Mouse (Mus musculus): ENCODE data around the gene Uqcr11.

The Uqcr11 gene

DNA sequence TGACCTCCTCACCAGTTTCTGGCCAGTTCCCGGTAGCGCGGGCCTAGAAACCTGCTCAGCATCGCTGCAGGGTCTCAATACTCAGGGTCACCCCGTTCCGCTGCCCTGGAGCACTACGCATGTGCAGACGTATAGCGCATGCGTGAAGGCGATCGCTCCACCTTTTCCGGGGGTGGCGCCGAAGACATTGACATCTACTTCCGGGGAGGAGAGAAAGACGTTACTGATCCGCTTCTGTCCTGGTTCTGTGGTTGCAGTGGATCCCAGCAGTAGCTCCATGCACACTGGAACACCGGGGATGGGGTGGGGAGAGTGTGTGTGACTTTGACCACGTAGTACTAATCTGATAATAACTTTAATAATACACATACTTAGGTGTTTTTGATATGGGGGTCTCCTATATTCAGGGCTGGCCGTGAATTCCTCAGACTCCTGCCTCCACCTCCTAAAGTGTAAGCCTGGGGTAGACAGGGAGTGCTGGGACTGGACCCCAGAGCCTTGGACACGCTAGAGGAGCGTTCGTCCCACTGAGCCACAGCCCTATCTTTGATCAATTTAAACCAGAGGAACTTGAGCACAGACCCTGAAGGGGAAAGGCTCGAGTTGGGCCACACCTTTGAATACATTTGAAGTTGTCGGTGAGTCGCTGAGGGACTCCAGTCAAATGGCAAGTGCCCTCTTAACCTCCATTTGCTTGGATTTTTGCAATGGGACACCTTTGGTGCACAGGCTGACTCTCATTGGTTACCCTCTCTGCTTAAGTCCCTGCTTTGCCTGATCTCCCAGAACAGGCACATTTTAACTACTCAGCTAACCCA, at the start of gene Uqcr11:
Gene Uqcr11, minus strand, starts transcription at position 147 of the 818 bp plus-strand sequence.
- peak; percentile 78 to 87 for DNase-seq (ENCODE audit: low spot score in 2 of 2)

DNA sequence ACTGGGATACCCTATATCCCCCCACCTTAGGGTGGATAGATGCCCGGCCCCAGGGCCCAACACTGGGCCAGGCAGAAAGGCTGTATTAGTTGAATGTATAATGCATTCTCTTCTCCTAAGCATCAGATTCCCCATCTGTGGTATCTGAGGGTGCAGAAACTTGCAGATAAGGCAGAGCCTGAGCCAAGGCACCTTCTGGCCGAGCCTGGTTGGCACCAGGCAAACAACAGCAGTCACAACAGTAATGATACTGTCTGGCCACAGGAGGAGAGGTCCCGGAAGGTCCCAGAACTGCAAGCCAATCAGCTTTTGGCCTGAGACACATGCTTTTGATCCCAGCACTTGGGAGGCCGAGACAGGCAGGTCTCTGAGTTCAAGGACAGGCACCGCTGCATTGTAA, 49.1 kb upstream of the Uqcr11 start:
- no peak for DNase-seq (ENCODE audit: low spot score in 2 of 2)

DNA sequence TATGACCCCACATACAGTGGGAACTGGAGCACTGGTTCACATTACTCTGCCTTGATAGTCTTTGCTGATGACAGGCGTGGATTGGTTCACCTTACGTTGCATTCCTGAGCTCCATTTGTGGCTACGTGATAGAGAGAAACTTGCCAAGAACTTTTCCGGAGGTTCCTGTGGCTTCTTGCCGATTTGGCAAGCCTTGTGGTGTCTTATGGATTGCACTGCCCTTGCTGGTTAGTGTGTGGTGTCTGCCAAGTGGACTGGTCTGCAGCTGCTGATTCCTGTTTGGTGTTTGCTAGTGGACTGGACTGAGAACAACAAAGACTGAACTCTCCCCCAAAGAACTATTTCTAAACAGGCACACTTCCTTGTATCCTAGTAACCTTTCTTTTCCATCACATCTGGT, 48.2 kb upstream of the Uqcr11 start:
- DNase-seq (ENCODE audit: low spot score in 2 of 2): no peak

DNA sequence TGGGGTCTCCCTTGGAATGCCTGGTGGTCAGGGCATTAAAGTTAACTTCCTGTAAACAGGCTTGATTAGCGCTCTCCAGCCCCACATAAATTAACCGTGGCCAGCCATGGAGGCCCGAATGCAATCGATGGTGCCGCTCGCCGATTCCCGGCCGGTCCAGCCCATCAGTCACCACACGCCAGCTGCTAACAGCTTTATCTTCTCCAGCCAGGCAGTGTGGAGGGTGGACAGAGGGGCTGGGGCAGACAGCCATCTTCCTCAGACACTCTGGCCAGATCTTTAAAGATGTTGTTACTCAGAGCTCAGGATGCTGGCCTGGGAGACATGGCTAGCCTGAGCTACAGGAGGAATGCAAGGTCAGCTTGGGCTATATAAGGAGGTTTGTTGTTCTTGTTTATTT, 47.0 kb upstream of the Uqcr11 start:
- DNase-seq (ENCODE audit: low spot score in 2 of 2): no peak

DNA sequence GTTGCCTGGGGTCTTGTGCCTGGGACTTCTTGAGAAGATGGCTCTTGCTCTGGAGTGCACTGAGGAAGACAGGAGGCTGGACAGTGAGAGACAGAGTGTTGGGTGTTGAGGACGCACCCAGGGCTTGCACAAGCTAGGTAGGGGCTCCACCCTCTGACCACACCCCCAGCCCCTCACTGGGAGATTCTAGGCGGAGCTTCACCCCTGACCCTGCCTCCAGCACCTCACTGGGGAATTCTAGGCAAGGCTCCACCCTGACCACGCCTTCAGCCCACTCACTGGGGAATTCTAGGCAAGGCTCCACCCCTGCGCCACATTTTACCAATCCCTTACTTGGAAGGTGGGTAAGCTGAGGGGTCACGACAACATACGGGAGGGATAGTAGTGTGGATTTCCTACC, 44.0 kb upstream of the Uqcr11 start:
- DNase-seq (ENCODE audit: low spot score in 2 of 2): no peak

DNA sequence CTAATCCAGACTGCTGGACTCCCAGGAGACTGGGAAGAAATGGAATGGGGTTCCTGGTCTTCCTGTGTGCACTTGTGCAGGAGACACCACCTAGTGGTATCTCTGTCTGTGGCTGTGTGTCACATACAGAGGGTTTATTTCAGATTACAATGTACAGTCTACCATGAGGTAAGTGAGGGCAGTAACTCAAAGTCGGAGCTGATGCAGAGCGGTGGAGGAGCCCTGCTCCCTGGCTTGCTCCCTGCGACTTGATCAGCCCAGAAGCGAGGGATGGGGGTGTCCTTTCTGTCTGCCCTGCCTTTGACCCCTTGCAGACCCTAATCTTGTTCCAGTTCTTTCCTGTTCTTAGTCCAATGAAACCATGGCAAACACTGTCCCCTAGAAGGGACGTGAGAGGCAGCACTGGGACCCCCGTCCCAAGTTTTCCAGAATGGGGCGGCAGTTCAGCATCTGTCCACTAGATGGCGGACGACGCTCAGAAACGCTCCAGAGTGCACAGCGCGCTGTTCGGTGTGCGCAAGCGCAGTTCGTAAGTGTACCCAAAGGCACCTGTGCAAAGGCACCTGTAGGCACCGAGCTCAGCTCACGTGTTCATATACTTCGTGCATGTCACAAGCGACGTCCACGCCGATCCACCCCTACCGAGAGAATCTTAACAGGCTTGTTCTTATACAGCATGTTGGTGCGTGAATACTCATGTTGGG, 39.4 kb upstream of the Uqcr11 start:
- peak; percentile 67 to 70 for DNase-seq (ENCODE audit: low spot score in 2 of 2)

DNA sequence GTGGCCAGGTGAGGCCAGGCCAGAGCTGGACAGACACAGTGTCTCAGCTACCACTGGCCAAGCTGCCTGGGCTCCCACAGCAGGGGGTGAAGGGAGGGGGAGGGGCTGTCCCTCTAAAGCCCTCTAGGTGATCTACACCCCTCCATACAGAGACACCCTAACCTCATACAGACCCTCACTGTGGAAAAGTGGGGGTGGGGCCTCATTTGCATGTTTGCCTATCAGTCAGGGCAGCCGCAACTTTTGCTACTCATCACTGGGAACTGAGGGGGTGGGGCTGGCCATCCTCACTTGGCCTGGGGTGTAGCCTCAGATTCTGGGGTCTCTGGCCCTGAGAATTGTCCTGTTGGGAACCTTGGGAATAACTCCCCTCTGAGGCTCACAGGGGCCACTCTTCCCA, 38.4 kb upstream of the Uqcr11 start:
- DNase-seq (ENCODE audit: low spot score in 2 of 2): no peak

DNA sequence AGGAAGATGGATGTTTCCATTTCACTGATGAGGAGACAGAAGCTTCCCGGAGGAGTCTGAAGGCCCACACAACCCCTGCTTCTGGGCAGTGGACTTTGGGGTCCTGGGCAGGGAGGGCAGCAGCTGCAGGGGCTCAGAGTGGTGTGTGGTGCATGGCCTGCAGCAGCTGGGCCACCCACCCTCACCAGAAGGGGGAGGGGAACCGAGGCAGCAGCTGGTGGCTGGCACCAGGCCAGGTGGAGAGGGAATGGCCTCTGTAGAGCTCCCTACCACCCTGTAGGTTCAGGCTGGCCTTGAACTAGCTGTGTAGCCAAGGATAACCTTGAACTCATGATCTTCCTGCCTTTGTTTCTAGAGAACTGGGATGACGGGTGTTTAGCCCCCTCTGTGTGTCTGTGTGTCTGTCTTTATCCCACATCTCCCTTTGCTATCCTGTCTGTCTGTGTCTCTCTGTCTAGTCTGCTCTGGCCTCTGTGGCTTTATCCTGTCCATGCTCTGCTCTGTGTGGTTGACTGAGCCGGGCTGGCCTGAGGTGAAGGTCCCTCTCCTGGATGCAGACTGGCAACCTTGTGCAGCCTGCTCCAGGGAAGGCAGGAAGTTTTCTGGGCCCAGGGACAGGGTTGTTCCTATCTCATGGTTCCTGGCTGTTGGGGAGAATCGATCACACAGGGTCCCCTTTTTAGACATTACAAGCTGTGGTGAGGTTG, 37.9 kb upstream of the Uqcr11 start:
- no peak for DNase-seq (ENCODE audit: low spot score in 2 of 2)

DNA sequence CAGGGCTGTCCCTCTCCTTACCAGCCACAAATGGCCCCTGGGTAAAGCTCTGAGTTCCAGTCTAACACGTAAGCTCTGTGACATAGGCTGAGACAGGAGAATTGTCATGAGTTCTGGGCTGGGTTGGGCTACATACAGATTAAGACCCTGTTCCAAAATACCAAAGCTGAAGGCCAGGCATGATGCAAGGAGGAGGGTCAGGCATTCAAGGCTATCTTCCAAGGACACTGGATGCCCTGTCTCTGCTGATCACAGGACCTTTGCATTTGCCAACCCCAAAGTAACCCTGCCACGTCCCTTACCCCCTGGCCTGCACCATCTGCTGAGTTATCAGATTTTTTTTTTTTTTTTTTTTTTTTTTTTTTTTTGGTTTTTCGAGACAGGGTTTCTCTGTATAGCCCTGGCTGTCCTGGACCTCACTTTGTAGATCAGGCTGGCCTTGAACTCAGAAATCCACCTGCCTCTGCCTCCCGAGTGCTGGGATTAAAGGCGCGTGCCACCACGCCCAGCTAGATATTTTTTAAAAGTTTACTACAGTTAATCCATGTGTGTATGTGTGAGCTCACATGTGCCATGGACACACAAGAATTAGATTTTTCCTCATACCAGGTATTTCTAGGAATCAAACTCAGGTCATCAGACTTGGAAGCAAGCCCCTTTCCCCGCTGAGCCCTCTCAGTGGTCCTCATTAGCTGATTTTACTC, 37.1 kb upstream of the Uqcr11 start:
- no peak for DNase-seq (ENCODE audit: low spot score in 2 of 2)

DNA sequence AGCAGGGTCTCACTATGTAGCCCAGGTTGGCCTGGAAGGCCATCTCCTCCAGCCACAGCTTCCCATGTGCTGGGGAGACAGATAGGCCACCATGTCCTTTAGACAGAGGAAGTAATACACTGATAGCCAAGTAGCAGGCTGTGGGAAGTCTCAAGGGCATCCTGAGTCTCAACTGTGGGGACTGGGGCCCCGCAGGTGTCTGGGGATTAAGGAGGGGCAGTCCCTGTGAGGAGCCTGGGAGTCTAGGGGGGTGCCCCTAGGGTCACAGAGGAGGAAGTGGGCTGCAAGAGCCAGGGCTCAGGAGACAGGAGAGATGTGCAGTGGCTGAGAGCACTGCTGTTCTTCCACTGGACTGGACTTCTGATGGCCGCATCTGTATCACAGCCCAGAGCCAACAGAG, 36.4 kb upstream of the Uqcr11 start:
- no peak for DNase-seq (ENCODE audit: low spot score in 2 of 2)

DNA sequence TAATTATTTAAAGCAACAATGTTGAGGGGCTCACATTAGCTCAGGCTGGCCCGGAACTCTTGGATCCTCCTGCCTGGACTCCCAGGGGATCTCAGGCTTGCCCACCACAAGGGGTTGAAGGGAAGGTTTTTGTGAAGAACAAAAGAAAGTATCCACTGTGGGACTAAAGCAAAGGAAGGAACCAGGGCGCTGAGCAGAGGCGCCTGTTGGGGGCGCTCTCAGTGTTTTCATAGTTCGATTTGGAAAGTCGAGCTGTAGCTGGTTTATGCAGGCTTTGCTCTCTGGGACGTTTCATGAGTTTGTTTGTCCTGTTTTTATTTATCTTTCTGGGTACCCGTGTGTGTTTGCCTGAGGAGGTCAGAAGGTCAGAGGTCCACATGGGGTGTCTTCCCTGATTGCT, 35.0 kb upstream of the Uqcr11 start:
- DNase-seq (ENCODE audit: low spot score in 2 of 2): no peak

DNA sequence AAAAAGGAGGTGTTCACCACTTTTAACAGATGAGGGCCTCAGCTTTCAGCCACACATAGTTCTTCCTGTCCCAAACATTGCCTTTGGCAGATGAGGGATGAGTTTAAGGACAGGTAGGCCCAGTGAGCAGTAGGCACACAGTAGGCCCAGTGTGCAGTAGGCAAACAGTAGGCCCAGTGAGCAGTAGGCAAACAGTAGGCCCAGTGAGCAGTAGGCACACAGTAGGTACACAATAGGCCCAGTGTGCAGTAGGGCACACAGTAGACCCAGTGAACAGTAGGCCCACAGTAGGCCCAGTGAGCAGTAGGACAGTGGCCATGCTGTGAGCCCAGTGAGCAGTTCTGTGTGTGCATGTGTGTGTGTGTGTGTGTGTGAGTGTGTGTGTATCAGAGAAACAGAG, 33.4 kb upstream of the Uqcr11 start:
- DNase-seq (ENCODE audit: low spot score in 2 of 2): no peak

DNA sequence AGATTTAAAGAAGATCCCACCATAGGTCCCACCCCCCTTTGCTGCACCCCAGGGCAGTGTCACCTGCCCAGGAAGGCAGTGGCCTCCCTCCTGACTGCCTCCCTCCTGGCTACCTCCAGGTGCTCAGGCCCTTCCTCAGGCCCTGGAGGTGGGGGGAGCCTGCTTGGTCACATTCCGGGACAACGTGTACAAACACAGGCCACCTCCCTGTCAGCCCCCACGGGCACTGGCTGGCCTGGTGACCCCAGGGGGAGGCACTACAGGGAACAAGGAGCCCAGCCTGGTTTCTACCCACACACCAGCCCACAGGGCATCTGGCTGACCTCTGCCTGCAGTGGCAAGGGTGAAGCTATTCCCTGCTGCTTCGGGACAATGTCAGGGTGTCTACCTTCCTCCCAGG, 31.3 kb upstream of the Uqcr11 start:
- DNase-seq (ENCODE audit: low spot score in 2 of 2): no peak

DNA sequence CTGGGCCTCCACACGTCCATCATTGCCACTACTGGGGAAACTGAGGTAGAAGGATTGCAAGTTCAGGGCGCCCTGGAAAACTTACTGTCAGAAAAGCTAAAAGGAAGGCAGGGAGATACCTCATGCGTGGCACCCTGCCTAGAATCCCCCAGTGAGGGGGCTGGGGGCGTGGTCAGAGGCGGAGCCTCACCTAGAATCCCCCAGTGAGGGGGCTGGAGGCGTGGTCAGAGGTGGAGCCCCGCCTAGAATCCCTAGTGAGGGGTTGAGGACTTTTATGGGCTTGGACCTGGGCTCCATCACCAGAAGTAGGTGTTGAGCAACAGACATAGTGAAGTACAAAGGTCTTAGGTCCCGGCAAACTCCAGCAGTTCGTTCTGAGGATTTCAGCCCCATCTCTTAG, 29.6 kb upstream of the Uqcr11 start:
- DNase-seq (ENCODE audit: low spot score in 2 of 2): no peak

DNA sequence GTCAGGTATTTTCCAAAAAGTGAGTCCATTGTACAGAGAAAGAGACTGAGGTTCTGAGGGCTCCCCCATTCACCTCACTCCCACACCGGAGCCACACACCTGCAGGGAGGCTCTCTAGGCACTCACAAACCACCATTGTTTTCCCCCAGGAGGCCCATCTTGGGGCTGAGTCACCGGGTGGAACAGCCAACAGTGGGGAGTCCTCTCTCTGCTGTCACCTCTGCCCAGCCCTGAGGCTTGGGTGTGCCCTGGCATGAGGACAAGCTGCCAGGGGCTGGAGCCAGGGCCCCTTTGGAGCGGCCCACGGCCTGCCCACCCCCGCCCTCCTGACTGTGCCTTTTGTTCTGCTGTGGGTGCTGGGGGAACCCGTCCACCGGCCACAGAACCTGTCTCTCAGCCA, 29.1 kb upstream of the Uqcr11 start:
- DNase-seq (ENCODE audit: low spot score in 2 of 2): no peak

DNA sequence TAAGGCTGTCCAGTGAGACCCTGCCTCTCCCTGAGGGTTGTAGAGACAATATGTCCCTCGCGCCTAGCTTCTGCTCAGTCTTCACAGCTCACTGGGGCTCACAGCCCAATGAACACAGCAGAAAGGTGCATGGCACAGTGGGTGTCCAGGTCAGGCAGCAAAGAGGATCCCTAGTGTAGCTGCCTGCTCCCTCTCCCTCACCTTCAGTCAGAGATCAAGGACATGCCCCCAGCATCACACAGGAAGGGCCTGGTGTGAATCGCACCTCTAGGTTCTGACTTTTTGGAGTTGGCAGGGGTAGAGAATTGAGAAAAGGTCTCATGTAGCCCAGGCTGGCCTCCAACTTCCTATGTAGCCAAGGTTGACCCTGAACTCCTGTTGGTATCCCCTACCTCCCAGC, 28.2 kb upstream of the Uqcr11 start:
- DNase-seq (ENCODE audit: low spot score in 2 of 2): no peak

DNA sequence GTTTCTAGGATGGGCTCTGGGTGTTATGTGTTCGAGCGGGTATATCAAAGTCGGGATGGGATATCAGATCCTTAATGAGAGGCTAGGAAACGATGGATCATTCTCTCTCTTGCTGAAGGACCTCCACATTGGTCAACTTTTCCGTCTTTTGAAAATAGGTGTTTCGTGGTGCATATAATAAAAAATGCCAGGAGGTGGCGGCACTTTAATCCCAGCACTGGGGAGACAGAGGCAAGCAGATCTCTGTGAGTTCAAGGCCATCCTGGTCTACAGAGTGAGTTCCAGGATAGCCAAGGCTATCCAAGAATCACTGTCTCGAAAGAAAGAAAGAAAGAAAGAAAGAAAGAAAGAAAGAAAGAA, 27.6 kb upstream of the Uqcr11 start:
- no peak for DNase-seq (ENCODE audit: low spot score in 2 of 2)

DNA sequence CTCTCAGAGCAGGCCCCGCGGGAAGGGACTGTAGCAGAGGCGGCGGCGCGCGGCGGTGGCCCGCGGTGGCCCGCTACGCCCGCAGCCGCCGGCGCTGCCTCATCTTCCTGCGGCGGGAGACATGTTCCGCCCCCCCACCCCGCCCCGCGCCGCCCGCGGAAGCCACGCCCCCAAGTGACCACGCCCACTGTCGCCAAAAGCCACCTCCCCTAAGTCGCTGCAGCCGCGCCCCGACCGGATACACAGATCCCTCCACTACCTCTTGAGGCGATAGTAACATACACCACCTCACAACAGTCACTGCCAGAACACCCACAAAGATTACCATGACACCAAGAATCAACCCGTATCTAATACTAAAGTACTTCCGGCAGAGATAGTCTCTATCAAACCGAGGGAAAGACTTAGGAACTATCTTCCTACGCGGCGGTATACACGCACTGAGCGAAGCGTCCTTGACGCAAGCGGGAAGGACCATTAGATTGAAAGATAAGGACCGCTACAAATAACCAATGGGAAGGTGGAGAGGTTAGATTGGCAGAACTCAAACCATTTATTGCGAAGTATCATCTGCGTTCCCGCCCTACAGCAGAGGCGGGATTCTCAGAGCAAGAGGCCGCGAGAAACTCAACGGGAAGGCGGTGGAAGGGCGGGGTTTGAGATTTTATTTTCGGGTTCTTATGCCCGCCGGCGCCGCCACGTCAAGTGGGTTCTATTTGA, 27.0 kb upstream of the Uqcr11 start, which contains the start of gene Tcf3:
Gene Tcf3, minus strand, starts transcription at position 135 of the 720 bp plus-strand sequence.
- peak; percentile 89 to 93 for DNase-seq (ENCODE audit: low spot score in 2 of 2)

DNA sequence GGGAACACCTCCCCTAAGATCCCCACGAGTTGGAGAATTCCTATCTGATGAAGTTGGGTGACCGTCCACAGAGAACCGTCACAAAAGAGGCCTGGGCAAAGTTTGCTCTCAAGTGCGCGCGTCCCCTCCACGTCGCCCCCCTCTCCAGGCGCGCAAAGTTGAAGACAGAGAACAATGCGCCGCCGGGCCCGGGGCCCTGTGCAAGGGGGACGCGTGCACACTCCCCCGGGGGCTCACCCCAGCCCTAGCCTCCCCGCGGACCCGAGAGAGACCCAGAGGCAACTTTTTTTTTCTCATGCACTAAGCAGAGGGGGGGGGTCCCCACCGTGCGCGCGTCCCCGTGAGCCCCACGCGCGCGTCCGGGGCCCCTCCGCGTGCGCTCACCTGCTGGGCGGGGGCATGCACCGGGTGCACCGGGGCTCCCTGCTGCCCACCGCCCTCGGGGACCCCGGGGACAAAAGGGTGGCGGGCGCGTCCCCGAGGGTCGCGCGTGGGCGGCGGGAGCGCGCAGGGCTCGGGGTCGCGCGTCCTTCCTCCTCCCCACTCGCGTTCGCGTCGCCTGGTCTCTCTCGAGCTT, 26.4 kb upstream of the Uqcr11 start:
- DNase-seq (ENCODE audit: low spot score in 2 of 2): no peak

DNA sequence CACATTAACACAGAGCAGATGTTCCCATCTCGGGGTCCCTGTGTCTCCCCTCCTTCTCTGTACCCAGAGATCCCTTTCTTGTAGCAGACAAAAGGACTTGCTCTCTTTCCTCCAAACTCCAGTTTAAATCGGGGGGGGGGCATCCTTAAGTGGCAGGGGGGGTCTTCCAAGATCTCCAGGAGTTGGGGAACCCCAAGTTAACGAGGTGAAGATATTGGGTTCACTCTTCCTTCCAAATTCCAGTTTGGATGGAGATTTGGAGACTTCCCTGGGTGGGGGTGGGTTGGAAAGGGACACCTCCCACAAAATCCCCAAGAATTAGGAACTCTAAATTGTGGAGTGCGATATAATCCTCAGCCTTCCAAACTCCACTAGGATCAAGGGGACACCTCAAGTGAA, 25.8 kb upstream of the Uqcr11 start:
- DNase-seq (ENCODE audit: low spot score in 2 of 2): no peak

Data from frontal cortex, postnatal 25 days (tissue).